Mouse (Mus musculus) bone marrow macrophage, adult 2 months (primary cell): ENCODE measurements around the gene Dusp9. TPM values are rescaled to one million over a fixed set of nuclear protein-coding genes. Genes with fewer than 3 reads are reported as not detected.

Source experiments
- H3K27ac ChIP-seq: 2 replicates; pipeline ENCODE4 v1.5.1; 2012; ENCODE audit warnings: low read depth, low read length; ENCODE audit not compliant: insufficient read depth
- H3K4me1 ChIP-seq: 2 replicates; pipeline ENCODE4 v1.6.1; 2012; ENCODE audit warnings: low read length; ENCODE audit not compliant: control insufficient read depth, insufficient read depth
- H3K4me3 ChIP-seq: 2 replicates; pipeline ENCODE4 v1.5.1; 2012; ENCODE audit warnings: mild to moderate bottlenecking, low read length, moderate library complexity; ENCODE audit not compliant: insufficient read depth
- CTCF ChIP-seq: IDR thresholded peaks from 2 replicates; pipeline ENCODE4 v1.5.1; 2012; ENCODE audit warnings: low read depth, mild to moderate bottlenecking, low read length, moderate library complexity
- POLR2A ChIP-seq: IDR thresholded peaks from 2 replicates; pipeline ENCODE4 v1.6.1; 2012; ENCODE audit warnings: mild to moderate bottlenecking, low read depth, low read length, borderline replicate concordance
- polyA plus RNA-seq: library from polyadenylated mRNA; stranded (reverse); fragments of >200 nt; gene quantifications from 2 replicates; pipeline ENCODE4 v1.2.4, GENCODE M21; 2012; ENCODE audit not compliant: missing spikeins, insufficient read depth, insufficient read length

Dusp9 gene
- polyA plus RNA-seq, result not detected in 2 replicates

GRCm38 (mm10) chrX:73639255-73639675 is at the start of gene Dusp9:
Gene Dusp9 (plus strand): TSS chrX:73639419.
- Histone ChIP-seq H3K4me3 (peak within 1 kb of the TSS; percentile 68), H3K4me1 (no peaks in the 10 kb centered on the region), H3K27ac (no peak within 1 kb of the TSS)
- no peak for TF ChIP-seq CTCF
- TF ChIP-seq POLR2A, result no peak

- Histone ChIP-seq H3K4me1 (peaks cover 2% of the 10 kb centered on the region; the same call in 1 of the 2 replicates), H3K27ac (no peak overlapping the region), H3K4me3 (no peak overlapping the region)
- peak; percentile 34; the same call in 1 of the 2 replicates for TF ChIP-seq CTCF
- no peak for TF ChIP-seq POLR2A
Measured at GRCm38 (mm10) chrX:73593212-73593611, 46.0 kb upstream of the Dusp9 start.

DNA sequence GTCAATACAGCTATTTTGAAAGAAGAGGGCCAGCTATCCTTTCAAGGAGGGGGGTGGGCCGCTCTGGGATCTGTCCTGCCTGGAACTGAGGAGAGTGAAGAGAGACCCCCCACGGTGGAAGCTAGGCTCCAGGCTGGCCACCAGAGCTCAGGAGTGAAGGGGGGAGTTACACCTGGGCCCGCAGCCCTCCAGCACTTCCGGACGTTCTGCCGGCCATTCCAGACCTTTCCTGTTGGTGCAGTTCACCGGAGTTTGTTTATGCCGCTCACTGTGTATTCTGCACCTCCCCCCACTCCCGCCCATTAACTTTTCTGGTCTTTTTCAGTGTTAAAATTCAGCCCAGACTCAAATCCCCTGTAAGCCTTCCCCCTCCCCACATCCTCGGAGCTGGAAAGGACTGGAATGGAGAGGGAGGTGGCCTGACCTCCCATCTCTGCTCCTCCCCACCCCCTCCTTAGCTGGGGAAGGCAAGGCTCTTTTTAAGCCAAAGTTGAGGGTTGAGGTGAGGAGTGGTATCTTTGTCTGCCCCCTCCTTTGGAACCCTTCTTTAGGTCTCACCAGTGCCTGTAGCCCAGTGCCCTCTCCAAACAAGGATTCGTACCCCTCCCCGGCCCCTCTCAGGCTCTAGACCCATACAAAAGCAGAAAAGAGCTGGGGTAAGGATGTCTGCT is 44.6 kb upstream of the Dusp9 start:
- no peak overlapping the region for H3K27ac ChIP-seq
- H3K4me3 ChIP-seq, result no peak overlapping the region
- H3K4me1 ChIP-seq, result peaks cover 2% of the 10 kb centered on the region; the same call in 1 of the 2 replicates
- TF ChIP-seq CTCF, result no peak
- no peak for TF ChIP-seq POLR2A

DNA sequence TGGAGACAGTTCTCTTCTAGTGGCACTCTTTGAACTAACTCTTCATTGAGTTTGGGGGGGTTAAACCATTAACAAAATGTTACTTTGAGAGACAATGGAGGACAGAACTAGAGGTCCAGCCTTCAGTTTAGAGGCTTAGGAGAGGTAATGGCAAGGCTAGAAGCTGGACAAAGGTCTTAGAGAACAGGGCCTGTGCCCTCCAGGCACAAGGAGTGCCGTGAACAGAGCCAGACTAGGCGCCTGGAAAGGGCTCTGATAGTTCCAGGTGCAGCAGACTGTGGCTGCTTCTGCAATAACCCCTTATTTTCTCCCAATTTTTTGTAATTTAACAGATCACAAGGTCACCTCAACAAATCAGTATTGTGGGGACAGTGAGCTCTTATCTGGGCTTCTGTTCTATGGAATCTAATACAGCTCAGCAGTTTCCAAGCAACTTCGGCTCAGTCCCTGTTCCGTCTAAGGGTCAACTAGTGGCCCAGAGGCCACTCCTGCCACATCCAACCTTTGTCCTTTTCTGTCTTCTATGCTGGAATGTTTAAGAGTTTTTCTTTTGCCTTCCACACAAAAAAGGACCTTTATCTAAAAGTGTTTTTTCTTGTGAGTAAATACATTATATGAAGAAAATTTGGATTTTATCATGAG is 43.8 kb upstream of the Dusp9 start:
- Histone ChIP-seq H3K27ac (no peak overlapping the region), H3K4me1 (peaks cover 5% of the 10 kb centered on the region; the same call in 1 of the 2 replicates), H3K4me3 (no peak overlapping the region)
- TF ChIP-seq CTCF (no peak), POLR2A (no peak)

DNA sequence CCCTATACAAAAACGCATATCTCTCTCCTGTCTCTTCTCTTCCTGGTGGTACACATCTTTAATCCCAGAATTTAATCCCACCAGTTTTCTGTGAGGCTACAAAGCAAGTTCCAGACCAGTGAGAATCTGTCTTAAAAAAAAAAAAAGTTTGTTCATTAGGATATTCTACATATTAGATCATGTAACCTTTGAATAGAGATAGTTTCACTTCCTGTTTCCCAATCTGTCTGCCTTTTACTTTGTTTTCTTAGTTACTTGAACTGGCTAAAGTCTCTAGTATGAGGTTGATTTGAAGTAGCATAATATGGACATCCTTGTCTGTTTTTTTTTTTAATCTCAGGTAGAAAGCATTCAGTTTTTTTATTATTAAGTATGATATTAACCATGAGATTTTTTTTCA is 37.8 kb upstream of the Dusp9 start:
- H3K27ac ChIP-seq, result no peak overlapping the region
- no peak overlapping the region for H3K4me3 ChIP-seq
- peaks cover 5% of the 10 kb centered on the region; the same call in 1 of the 2 replicates for H3K4me1 ChIP-seq
- TF ChIP-seq POLR2A (no peak), CTCF (no peak)

DNA sequence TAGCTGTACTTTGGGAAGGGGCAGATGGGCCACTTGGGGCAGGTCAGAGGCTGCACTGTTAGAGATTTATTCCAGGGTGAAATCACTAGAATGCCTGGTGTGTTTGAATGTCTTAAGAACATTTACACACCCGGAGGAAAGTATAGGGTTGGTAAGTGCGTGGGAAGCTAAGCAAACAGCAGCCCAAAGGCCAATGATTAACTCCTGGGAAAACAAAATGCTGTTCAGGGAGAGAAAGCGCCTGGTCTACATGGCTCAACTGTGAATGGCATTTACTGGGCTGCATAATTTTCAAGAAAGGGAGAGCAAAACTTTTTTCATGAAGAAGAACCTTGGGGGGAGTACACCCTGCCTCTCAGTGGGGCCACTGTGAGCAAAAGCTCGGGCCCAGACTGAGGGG is 25.6 kb upstream of the Dusp9 start:
- H3K4me1 ChIP-seq, result no peaks in the 10 kb centered on the region
- H3K27ac ChIP-seq, result no peak overlapping the region
- TF ChIP-seq CTCF (no peak), POLR2A (no peak)
- no peak overlapping the region for H3K4me3 ChIP-seq

GRCm38 (mm10) chrX:73615876-73616275 is 23.3 kb upstream of the Dusp9 start:
- Histone ChIP-seq H3K4me1 (peaks cover 2% of the 10 kb centered on the region; the same call in 1 of the 2 replicates), H3K4me3 (no peak overlapping the region), H3K27ac (no peak overlapping the region)
- TF ChIP-seq CTCF, result no peak
- no peak for TF ChIP-seq POLR2A

DNA sequence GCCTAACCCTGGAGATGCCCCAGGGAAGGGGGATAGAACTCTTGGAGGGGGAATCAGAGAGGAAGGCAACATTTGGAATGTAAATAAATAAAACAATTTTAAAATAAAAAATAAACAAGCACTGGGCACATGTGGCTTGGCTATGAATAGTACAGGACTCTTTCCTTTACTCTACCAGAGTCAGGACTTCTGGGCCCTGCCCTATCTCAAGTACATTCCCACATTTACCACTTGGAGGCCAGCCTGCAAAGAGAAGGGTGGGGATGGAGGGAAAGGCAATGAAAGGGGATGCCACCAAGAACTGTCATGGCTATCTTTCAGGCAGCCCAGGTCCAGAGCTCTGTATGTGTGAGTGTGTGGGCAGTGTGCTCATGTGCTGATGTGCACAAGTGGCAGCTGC is 19.8 kb upstream of the Dusp9 start:
- no peak overlapping the region for H3K4me3 ChIP-seq
- H3K4me1 ChIP-seq, result peaks cover 5% of the 10 kb centered on the region; the same call in 1 of the 2 replicates
- H3K27ac ChIP-seq, result no peak overlapping the region
- no peak for TF ChIP-seq POLR2A
- no peak for TF ChIP-seq CTCF

- TF ChIP-seq POLR2A (no peak), CTCF (no peak)
- Histone ChIP-seq H3K4me1 (peaks cover 5% of the 10 kb centered on the region; the same call in 1 of the 2 replicates), H3K27ac (no peak overlapping the region), H3K4me3 (no peak overlapping the region)
Measured at GRCm38 (mm10) chrX:73619890-73620289, 19.3 kb upstream of the Dusp9 start.

- TF ChIP-seq CTCF (no peak), POLR2A (no peak)
- no peak overlapping the region for H3K27ac ChIP-seq
- no peak overlapping the region for H3K4me3 ChIP-seq
- H3K4me1 ChIP-seq, result peaks cover 8% of the 10 kb centered on the region; the same call in 1 of the 2 replicates
Measured at GRCm38 (mm10) chrX:73626981-73627380, 12.2 kb upstream of the Dusp9 start.
